Mouse (Mus musculus) skeletal muscle tissue, adult 2 months (tissue): ENCODE results near the gene Xpnpep3.
A peak's percentile ranks its signal among the peaks of the same experiment; 100 is the strongest.
"Not testable (repeated sequence)": the region's sequence is repeated elsewhere in the genome, so short reads cannot be mapped to it uniquely, and the experiment has no call there.

Experiments used
- DNase-seq: peaks from one replicate; pipeline ENCODE4 v3.0.0-alpha.2; 2012; ENCODE audit warnings: low read depth, low spot score

The Xpnpep3 gene

GRCm38 (mm10) chr15:81480284-81480683, 80.3 kb downstream of the Xpnpep3 start:
- DNase-seq, result not testable (repeated sequence)

GRCm38 (mm10) chr15:81480977-81481379, 81.0 kb downstream of the Xpnpep3 start:
- peak; percentile 74 for DNase-seq

GRCm38 (mm10) chr15:81482966-81483365, 83.0 kb downstream of the Xpnpep3 start:
- no peak for DNase-seq

- no peak for DNase-seq
These were observed 83.8 kb downstream of the Xpnpep3 start for GRCm38 (mm10) chr15:81483691-81484090.

GRCm38 (mm10) chr15:81485483-81485882, 85.5 kb downstream of the Xpnpep3 start:
- no peak for DNase-seq

GRCm38 (mm10) chr15:81503466-81503865, 103.5 kb downstream of the Xpnpep3 start:
- no peak for DNase-seq

GRCm38 (mm10) chr15:81503995-81504394, 104.1 kb downstream of the Xpnpep3 start:
- no peak for DNase-seq
